Mouse (Mus musculus): ENCODE measurements at regions not wholly inside any gene's neighbourhood (a gene's known extent, or its start where the extent isn't known, plus 50 kb on each side); places are given as distances from the start of the nearest gene placed in this dataset.

GRCm38 (mm10) chr2:110486724-110487123 is 110.4 kb upstream of the Slc5a12 start:
- TF ChIP-seq CTCF (IDR thresholded peaks at IDR 0.05 in 2 of 3, conservative IDR thresholded peaks at IDR 0.05 in 1 of 3; ENCODE audit: control insufficient read depth in 1 of 3, insufficient read depth in 1 of 3, low read depth in 2 of 3, low read length in 3 of 3, poor library complexity in 1 of 3, severe bottlenecking in 1 of 3) (no peak), POLR2A (IDR thresholded peaks at IDR 0.05; ENCODE audit: control insufficient read depth in 1 of 2, insufficient read depth in 1 of 2, low read depth in 1 of 2, low read length in 2 of 2, poor library complexity in 1 of 2) (no peak), ETS1 (IDR thresholded peaks at IDR 0.05; ENCODE audit: low read depth, low read length) (no peak), EP300 (IDR thresholded peaks at IDR 0.05; ENCODE audit: low read depth in 1 of 2, low read length in 2 of 2) (no peak), TCF12 (IDR thresholded peaks at IDR 0.05; ENCODE audit: low read depth, low read length) (no peak), GATA1 (IDR thresholded peaks at IDR 0.05; ENCODE audit: low read depth, low read length) (no peak), ZNF384 (IDR thresholded peaks at IDR 0.05; ENCODE audit: low read depth, low read length) (no peak), MXI1 (IDR thresholded peaks at IDR 0.05; ENCODE audit: low read depth, low read length) (no peak), USF2 (IDR thresholded peaks at IDR 0.05; ENCODE audit: borderline replicate concordance in 1 of 2, insufficient read depth in 1 of 2, low read depth in 1 of 2, low read length in 2 of 2) (no peak)
